Mouse (Mus musculus) gastrocnemius, adult 18-20 months (tissue): ENCODE measurements around the gene Asb2. TPM values are rescaled to one million over a fixed set of nuclear protein-coding genes. Genes with fewer than 3 reads are reported as not detected.
A peak's percentile ranks its signal among the peaks of the same experiment; 100 is the strongest.

Source experiments
- DNase-seq: peaks from one replicate; pipeline ENCODE4 v3.0.0; 2021; ENCODE audit warnings: low spot score
- long read RNA-seq, 2 experiments: library from polyadenylated mRNA; stranded (forward); transcript quantifications; one replicate each; pipeline ENCODE4 v2.0.0; 2021
- total RNA-seq, 2 experiments: library from RNA; stranded (reverse); gene quantifications; 2 replicates each; pipeline ENCODE4 v1.2.3; 2021

The Asb2 gene
- total RNA-seq = 100 to 1,000 TPM; 852 to 871 TPM
- long read RNA-seq, experiment 1, transcript Asb2-201 (10 exons, 2,690 nt) = major isoform, 2,040 of 2,483 reads
- long read RNA-seq, experiment 1, transcript Asb2-204 (8 exons, 2,283 nt) = minor isoform, 18 of 2,483 reads
- long read RNA-seq, experiment 1, transcript Asb2-202 (6 exons, 2,399 nt) = minor isoform, 11 of 2,483 reads
- long read RNA-seq, experiment 1, partial matches to known transcripts = 194 of 2,483 reads
- long read RNA-seq, experiment 1, other reads (novel, unspliced or antisense) = 220 of 2,483 reads
- long read RNA-seq, experiment 2, transcript Asb2-202 (6 exons, 2,399 nt) = minor isoform, 15 of 1,859 reads
- long read RNA-seq, experiment 2, transcript Asb2-204 (8 exons, 2,283 nt) = minor isoform, 8 of 1,859 reads
- long read RNA-seq, experiment 2, transcript Asb2-201 (10 exons, 2,690 nt) = major isoform, 1,483 of 1,859 reads
- long read RNA-seq, experiment 2, partial matches to known transcripts = 162 of 1,859 reads
- long read RNA-seq, experiment 2, other reads (novel, unspliced or antisense) = 191 of 1,859 reads

- DNase-seq = peak; percentile 86
Measured at GRCm38 (mm10) chr12:103355746-103356414, at the start of gene Asb2. Asb2 (minus strand) TSS chr12:103356001.

- DNase-seq = no peak
Measured at GRCm38 (mm10) chr12:103404131-103404530, 48.3 kb upstream of the Asb2 start.

- no peak for DNase-seq
Measured at GRCm38 (mm10) chr12:103396751-103397150, 41.0 kb upstream of the Asb2 start.

GRCm38 (mm10) chr12:103395486-103396275 is 39.9 kb upstream of the Asb2 start:
- no peak for DNase-seq

GRCm38 (mm10) chr12:103393528-103393927 is 37.7 kb upstream of the Asb2 start:
- no peak for DNase-seq

- DNase-seq = no peak
Measured at GRCm38 (mm10) chr12:103391098-103391497, 35.3 kb upstream of the Asb2 start.

- no peak for DNase-seq
Measured at GRCm38 (mm10) chr12:103389982-103390381, 34.2 kb upstream of the Asb2 start.

GRCm38 (mm10) chr12:103389348-103389727 is 33.5 kb upstream of the Asb2 start:
- no peak for DNase-seq

- DNase-seq = peak; percentile 98
Measured at GRCm38 (mm10) chr12:103388505-103389347, 32.9 kb upstream of the Asb2 start, which contains the start of gene Otub2. Otub2 (plus strand) TSS chr12:103388682.

- no peak for DNase-seq
Measured at GRCm38 (mm10) chr12:103380226-103380625, 24.4 kb upstream of the Asb2 start.

- no peak for DNase-seq
Measured at GRCm38 (mm10) chr12:103376774-103377173, 21.0 kb upstream of the Asb2 start.

GRCm38 (mm10) chr12:103376124-103376523 is 20.3 kb upstream of the Asb2 start:
- no peak for DNase-seq

- no peak for DNase-seq
Measured at GRCm38 (mm10) chr12:103373530-103374236, 17.9 kb upstream of the Asb2 start.

GRCm38 (mm10) chr12:103371711-103372110 is 15.9 kb upstream of the Asb2 start:
- peak; percentile 72 for DNase-seq

- no peak for DNase-seq
Measured at GRCm38 (mm10) chr12:103370861-103371260, 15.1 kb upstream of the Asb2 start.

GRCm38 (mm10) chr12:103368777-103369176 is 13.0 kb upstream of the Asb2 start:
- no peak for DNase-seq

- DNase-seq = no peak
Measured at GRCm38 (mm10) chr12:103368326-103368669, 12.5 kb upstream of the Asb2 start.

GRCm38 (mm10) chr12:103367620-103368325 is 12.0 kb upstream of the Asb2 start:
- DNase-seq = peak; percentile 80

GRCm38 (mm10) chr12:103367171-103367570 is 11.4 kb upstream of the Asb2 start:
- DNase-seq = no peak

GRCm38 (mm10) chr12:103362336-103362735 is 6.5 kb upstream of the Asb2 start:
- peak; percentile 84 for DNase-seq
